19 mouse cellular contexts compared by ENCODE assay signal in genomic region chr7:118039862-118040261, GRCm38 (mm10).
DNase-seq lines count a peak whose midpoint lies in the region.
"Had no signal": no experiment of that assay in that cellular context is flagged by ENCODE, and none has a peak within 500 bp of the region (broad histone marks: within the 10 kb centered on the region; RNA-seq: fewer than 3 reads in every experiment).

No protein-coding gene starts in this region.

- peak; percentile 5 for DNase-seq in layer of hippocampus, adult 11-12 months (ENCODE audit: low spot score)
- DNase-seq in layer of hippocampus, postnatal 25 days (ENCODE audit: extremely low spot score in 1 of 2, low spot score in 1 of 2): no peak
- peak; percentile 32 for DNase-seq in thymus, postnatal 0 days (ENCODE audit: low spot score)
- no peak for DNase-seq in thymus, postnatal 4 days
- DNase-seq in thymus, postnatal 14 days: peak; percentile 11
- no peak for DNase-seq in left cerebral cortex, adult 11 months (ENCODE audit: low spot score)
- no peak for DNase-seq in adrenal gland, postnatal 36 days
- DNase-seq: adrenal gland, adult 2 months; adrenal gland, postnatal 25 days; B cell, adult 2 months; cerebellum, adult 11 months; cerebellum, adult 8-10 months; cerebellum, postnatal 14 days; embryo, embryonic 11 days; gastrocnemius, adult 2 months; gastrocnemius, postnatal 25 days; heart, adult 11 months; heart, postnatal 10 days; heart, postnatal 4 days had no signal

Comparison
In these comparisons a context has a peak if more than half of its experiments do, and no peak if none do; other contexts are left out.
1. DNase-seq: peak in layer of hippocampus, adult 11-12 months (single experiment), thymus, postnatal 0 days (single experiment) and thymus, postnatal 14 days (single experiment); none in layer of hippocampus, postnatal 25 days (0 of 2), thymus, postnatal 4 days (single experiment), left cerebral cortex, adult 11 months (single experiment) and adrenal gland, postnatal 36 days (0 of 2).